Mouse (Mus musculus) liver, embryonic 12.5 days (tissue): Measurements from ENCODE around the gene Arl11. TPM values are rescaled to one million over a fixed set of nuclear protein-coding genes. Genes with fewer than 3 reads are reported as not detected.
A peak's percentile ranks its signal among the peaks of the same experiment; 100 is the strongest.

Experiments used
- ATAC-seq: fragments of 200-750 bp; cut with Nextera tagmentation; 2 replicates; pipeline ENCODE4 v1.8.0; 2017; ENCODE audit warnings: moderate number of reproducible peaks, mild to moderate bottlenecking, moderate library complexity
- H3K27ac ChIP-seq: fragments of 300-500 bp; sonication (generic); 2 replicates; pipeline ENCODE4 v1.5.1; 2016; ENCODE audit warnings: mild to moderate bottlenecking
- H3K27me3 ChIP-seq: fragments of 300-500 bp; sonication (generic); replicated peaks from 2 replicates; pipeline ENCODE4 v1.6.1; 2016; ENCODE audit warnings: mild to moderate bottlenecking, moderate library complexity
- H3K36me3 ChIP-seq: fragments of 300-500 bp; sonication (generic); 2 replicates; pipeline ENCODE4 v1.6.1; 2016; ENCODE audit warnings: mild to moderate bottlenecking, moderate library complexity
- H3K4me1 ChIP-seq: fragments of 300-500 bp; sonication (generic); 2 replicates; pipeline ENCODE4 v1.6.1; 2016
- H3K4me2 ChIP-seq: fragments of 300-500 bp; sonication (generic); 2 replicates; pipeline ENCODE4 v1.6.1; 2016; ENCODE audit warnings: mild to moderate bottlenecking, moderate library complexity
- H3K4me3 ChIP-seq: fragments of 300-500 bp; sonication (generic); 2 replicates; pipeline ENCODE4 v1.5.1; 2016; ENCODE audit warnings: mild to moderate bottlenecking, moderate library complexity
- H3K9ac ChIP-seq: fragments of 300-500 bp; sonication (generic); 2 replicates; pipeline ENCODE4 v1.6.1; 2016; ENCODE audit warnings: mild to moderate bottlenecking, moderate library complexity
- H3K9me3 ChIP-seq: fragments of 300-500 bp; sonication (generic); replicated peaks from 2 replicates; pipeline ENCODE4 v1.6.1; 2016; ENCODE audit warnings: mild to moderate bottlenecking, moderate library complexity
- WGBS: fragments of 180-500 bp; shearing (Covaris S2); methylation state at CpG from one replicate; pipeline ENCODE4 v1.1.7; 2016; ENCODE audit not compliant: insufficient replicate concordance; 5-methylcytosine and 5-hydroxymethylcytosine counted together
- polyA plus RNA-seq: library from polyadenylated mRNA; unstranded; fragments of >200 nt; fragmentation: Nextera tagmentation; extraction: Ambion mirVana; gene quantifications from 2 replicates; pipeline ENCODE4 v1.2.1, GENCODE M21; 2016

The Arl11 gene
- 1.1 TPM in 2 replicates for polyA plus RNA-seq

DNA sequence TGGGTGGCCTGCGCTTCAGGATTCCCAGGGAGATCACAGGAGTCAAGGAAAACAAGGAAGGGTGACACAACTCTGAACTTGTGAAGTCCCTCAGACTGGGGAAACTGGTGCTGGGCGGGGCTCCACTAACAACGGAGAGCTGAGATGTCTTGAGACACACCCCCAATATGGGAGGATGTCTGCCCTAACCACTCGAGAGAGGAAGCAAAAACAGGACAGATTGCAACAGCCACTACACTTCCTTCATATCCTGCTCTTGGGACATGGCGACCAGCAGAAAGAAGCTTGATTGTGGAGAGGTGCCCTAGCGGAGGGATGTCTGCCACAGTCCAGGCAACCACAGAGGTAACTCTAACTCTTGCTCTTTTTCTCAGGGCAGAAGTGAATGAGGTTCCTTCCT, at the start of gene Arl11:
TSS of gene Arl11 (plus strand) at position 161 of the 400 bp plus-strand sequence.
- no peak for ATAC-seq
- Histone ChIP-seq H3K9me3 (no peaks in the 10 kb centered on the region), H3K4me2 (peak within 1 kb of the TSS; percentile 27), H3K9ac (no peak within 1 kb of the TSS), H3K27me3 (no peaks in the 10 kb centered on the region), H3K4me3 (no peak within 1 kb of the TSS), H3K36me3 (no peaks in the 10 kb centered on the region), H3K4me1 (peaks cover 22% of the 10 kb centered on the region; the same call in 1 of the 2 replicates), H3K27ac (no peak within 1 kb of the TSS; the same call in 1 of the 2 replicates)
- WGBS, result 18% methylated on average over 6 of the region's 6 CpGs

GRCm38 (mm10) chr14:61267908-61268475, 41.6 kb upstream of the Arl11 start:
- 57% methylated on average over 5 of the region's 5 CpGs for WGBS
- no peaks in the 10 kb centered on the region for H3K36me3 ChIP-seq

GRCm38 (mm10) chr14:61274414-61275198, 34.9 kb upstream of the Arl11 start:
- 0 out of 2 replicates have a peak overlapping the region, but pooled peaks have one; percentile 1 for H3K4me3 ChIP-seq

More at GRCm38 (mm10) chr14:61267908-61268475, 41.6 kb upstream of the Arl11 start:
- H3K27ac ChIP-seq, result no peak overlapping the region
- no peak for ATAC-seq
- no peak overlapping the region for H3K4me2 ChIP-seq
- no peak overlapping the region for H3K9ac ChIP-seq
- H3K4me1 ChIP-seq, result no peaks in the 10 kb centered on the region
- H3K27me3 ChIP-seq, result peaks cover 21% of the 10 kb centered on the region
- no peak overlapping the region for H3K4me3 ChIP-seq
- H3K9me3 ChIP-seq, result no peaks in the 10 kb centered on the region

DNA sequence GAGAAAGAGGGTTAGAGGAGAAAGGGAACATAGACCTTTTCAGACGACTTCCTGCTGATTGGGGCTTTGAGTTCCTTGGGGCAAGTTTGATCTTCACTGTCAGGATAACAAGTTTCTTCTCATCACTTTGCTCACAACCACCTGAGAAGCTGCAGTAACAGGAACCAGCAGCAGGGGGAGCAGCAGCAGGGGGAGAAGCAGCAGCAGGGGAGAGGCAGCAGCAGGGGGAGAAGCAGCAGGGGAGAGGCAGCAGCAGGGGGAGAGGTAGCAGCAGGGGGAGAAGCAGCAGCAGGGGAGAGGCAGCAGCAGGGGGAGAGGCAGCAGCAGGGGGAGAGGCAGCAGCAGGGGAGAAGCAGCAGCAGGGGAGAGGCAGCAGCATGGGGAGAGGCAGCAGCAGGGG, 32.3 kb upstream of the Arl11 start:
- WGBS, result 16% methylated on average over 1 of the region's 1 CpGs
- H3K4me2 ChIP-seq, result no peak overlapping the region
- H3K9me3 ChIP-seq, result no peaks in the 10 kb centered on the region
- no peak overlapping the region for H3K27ac ChIP-seq
- peaks cover 50% of the 10 kb centered on the region for H3K27me3 ChIP-seq
- no peak for ATAC-seq
- no peaks in the 10 kb centered on the region for H3K4me1 ChIP-seq
- no peak overlapping the region for H3K9ac ChIP-seq
- no peak overlapping the region for H3K4me3 ChIP-seq
- no peaks in the 10 kb centered on the region for H3K36me3 ChIP-seq

More at GRCm38 (mm10) chr14:61274414-61275198, 34.9 kb upstream of the Arl11 start:
- ATAC-seq, result no peak
- Histone ChIP-seq H3K27me3 (peaks cover 64% of the 10 kb centered on the region), H3K9me3 (no peaks in the 10 kb centered on the region), H3K9ac (no peak overlapping the region), H3K4me2 (peak overlapping the region; percentile 39), H3K36me3 (no peaks in the 10 kb centered on the region), H3K27ac (no peak overlapping the region), H3K4me1 (no peaks in the 10 kb centered on the region)
- WGBS, result 10% methylated on average over 38 of the region's 38 CpGs

- 51% methylated on average over 7 of the region's 7 CpGs for WGBS
- peaks cover 37% of the 10 kb centered on the region for H3K27me3 ChIP-seq
- H3K27ac ChIP-seq, result no peak overlapping the region
Observed at GRCm38 (mm10) chr14:61278676-61279300, 30.8 kb upstream of the Arl11 start.

DNA sequence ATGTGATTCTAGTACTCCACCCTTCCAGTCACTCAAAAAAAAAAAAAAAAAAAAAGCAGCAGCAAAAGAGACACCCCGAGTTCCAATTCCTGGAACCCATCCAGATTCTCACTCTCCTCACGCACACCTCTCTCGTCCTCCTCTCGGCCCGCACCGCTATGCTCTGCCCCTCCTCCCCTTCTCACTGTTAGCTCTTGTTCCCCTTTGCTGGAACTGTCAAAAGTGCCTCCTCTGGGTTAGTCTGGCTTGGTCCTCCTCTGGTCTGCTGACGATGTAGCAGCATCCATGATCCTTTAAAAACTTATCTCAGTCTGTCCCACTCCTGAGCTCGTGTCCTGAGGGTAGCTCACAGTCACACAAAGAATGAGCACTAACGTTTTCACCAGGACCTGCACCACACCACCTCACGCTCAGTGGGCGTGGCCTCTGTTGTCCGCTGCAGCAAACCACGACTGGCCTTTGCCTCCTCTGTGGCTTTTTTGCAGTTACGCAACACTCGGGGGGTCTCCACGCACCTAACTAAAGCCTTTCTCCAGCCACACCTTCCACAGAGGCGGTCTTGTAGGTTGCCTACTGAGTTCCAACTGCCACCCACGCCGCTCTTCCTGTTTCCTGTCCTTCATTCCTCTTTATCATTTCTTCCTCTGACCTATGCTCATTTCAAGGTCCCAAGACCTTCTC, 20.8 kb upstream of the Arl11 start:
- peaks cover 7% of the 10 kb centered on the region; the same call in 1 of the 2 replicates for H3K4me1 ChIP-seq
- H3K4me3 ChIP-seq, result peak overlapping the region; percentile 31
- H3K9ac ChIP-seq, result no peak overlapping the region
- H3K27me3 ChIP-seq, result no peaks in the 10 kb centered on the region
- no peaks in the 10 kb centered on the region for H3K36me3 ChIP-seq
- WGBS, result 22% methylated on average over 19 of the region's 19 CpGs
- peak overlapping the region; percentile 48 for H3K4me2 ChIP-seq
- ATAC-seq, result no peak
- H3K9me3 ChIP-seq, result no peaks in the 10 kb centered on the region
- no peak overlapping the region for H3K27ac ChIP-seq

More at GRCm38 (mm10) chr14:61278676-61279300, 30.8 kb upstream of the Arl11 start:
- Histone ChIP-seq H3K9me3 (no peaks in the 10 kb centered on the region), H3K4me1 (no peaks in the 10 kb centered on the region), H3K36me3 (no peaks in the 10 kb centered on the region), H3K9ac (no peak overlapping the region), H3K4me3 (no peak overlapping the region), H3K4me2 (no peak overlapping the region)
- ATAC-seq, result no peak

- ATAC-seq, result no peak
- no peaks in the 10 kb centered on the region for H3K9me3 ChIP-seq
- no peak overlapping the region for H3K9ac ChIP-seq
- no peak overlapping the region for H3K27ac ChIP-seq
- no peaks in the 10 kb centered on the region for H3K27me3 ChIP-seq
- WGBS, result 64% methylated on average over 3 of the region's 3 CpGs
- peaks cover 7% of the 10 kb centered on the region for H3K4me1 ChIP-seq
- H3K4me3 ChIP-seq, result no peak overlapping the region
- H3K4me2 ChIP-seq, result no peak overlapping the region
- no peaks in the 10 kb centered on the region for H3K36me3 ChIP-seq
Observed at GRCm38 (mm10) chr14:61290664-61291063, 18.9 kb upstream of the Arl11 start.

DNA sequence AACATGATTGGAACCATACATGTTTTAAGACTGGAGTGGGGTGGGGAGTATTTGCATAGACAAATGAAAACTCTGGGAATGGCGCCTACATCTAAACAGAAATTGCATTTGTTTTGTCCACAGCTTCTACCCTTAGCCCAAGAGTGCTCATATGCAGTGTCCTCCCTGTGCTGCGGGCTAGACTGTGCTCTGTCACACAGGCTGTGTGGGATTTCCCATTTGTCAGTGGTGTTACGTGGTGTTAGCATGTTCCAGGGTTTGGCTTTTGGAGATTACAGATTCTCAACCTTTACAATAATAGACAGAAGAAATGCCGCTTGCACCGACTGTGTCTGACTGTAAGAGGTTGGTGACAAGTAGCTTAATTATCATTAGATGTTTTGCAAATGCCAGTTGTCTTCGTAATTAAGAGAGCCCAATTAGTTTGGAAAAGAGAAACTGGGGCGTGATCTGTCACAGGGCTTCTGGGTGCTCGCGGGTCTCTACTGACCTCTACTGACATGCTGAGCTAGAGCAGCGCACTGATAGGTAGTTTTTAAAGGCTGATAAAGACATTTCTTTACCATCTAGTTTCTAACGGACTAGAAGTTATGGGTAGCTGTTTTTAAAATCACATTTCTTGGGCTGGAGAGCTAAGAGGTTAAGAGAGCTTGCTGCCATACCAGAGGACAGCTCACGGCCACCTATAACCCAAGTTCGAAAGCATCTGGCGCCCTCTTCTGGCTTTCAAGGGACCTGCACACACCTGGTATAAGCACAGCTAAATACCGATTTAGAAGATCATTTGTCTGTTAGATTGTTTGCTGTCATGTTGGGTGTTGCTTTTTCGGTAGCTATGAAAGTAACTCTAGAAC, 15.4 kb upstream of the Arl11 start:
- Histone ChIP-seq H3K36me3 (no peaks in the 10 kb centered on the region), H3K4me3 (peak overlapping the region; percentile 4; the same call in 1 of the 2 replicates), H3K4me2 (peak overlapping the region; percentile 42), H3K9me3 (no peaks in the 10 kb centered on the region), H3K27me3 (0 out of 2 replicates have a peak, but pooled peaks cover 3% of the 10 kb centered on the region), H3K27ac (no peak overlapping the region), H3K4me1 (peaks cover 1% of the 10 kb centered on the region; the same call in 1 of the 2 replicates), H3K9ac (no peak overlapping the region)
- WGBS, result 40% methylated on average over 16 of the region's 16 CpGs
- ATAC-seq, result peak; percentile 64; the same call in 1 of the 2 replicates

GRCm38 (mm10) chr14:61294738-61295079, 14.8 kb upstream of the Arl11 start:
- H3K9ac ChIP-seq, result no peak overlapping the region
- H3K36me3 ChIP-seq, result no peaks in the 10 kb centered on the region
- H3K4me3 ChIP-seq, result peak overlapping the region; percentile 4; the same call in 1 of the 2 replicates
- ATAC-seq, result no peak
- H3K4me1 ChIP-seq, result no peaks in the 10 kb centered on the region; the same call in 1 of the 2 replicates
- peak overlapping the region; percentile 42 for H3K4me2 ChIP-seq
- H3K27me3 ChIP-seq, result 0 out of 2 replicates have a peak, but pooled peaks cover 3% of the 10 kb centered on the region
- no peaks in the 10 kb centered on the region for H3K9me3 ChIP-seq
- no peak overlapping the region for H3K27ac ChIP-seq
- 11% methylated on average over 6 of the region's 6 CpGs for WGBS

- Histone ChIP-seq H3K4me2 (no peak overlapping the region), H3K4me1 (no peaks in the 10 kb centered on the region), H3K4me3 (no peak overlapping the region), H3K27me3 (0 out of 2 replicates have a peak, but pooled peaks cover 3% of the 10 kb centered on the region), H3K9ac (no peak overlapping the region), H3K9me3 (no peaks in the 10 kb centered on the region), H3K36me3 (no peaks in the 10 kb centered on the region), H3K27ac (no peak overlapping the region)
- no peak for ATAC-seq
- 72% methylated on average over 6 of the region's 6 CpGs for WGBS
Observed at GRCm38 (mm10) chr14:61299810-61300209, 9.7 kb upstream of the Arl11 start.

- WGBS, result 23% methylated on average over 2 of the region's 2 CpGs
- H3K27me3 ChIP-seq, result 0 out of 2 replicates have a peak, but pooled peaks cover 3% of the 10 kb centered on the region
- no peak overlapping the region for H3K4me2 ChIP-seq
- H3K4me3 ChIP-seq, result no peak overlapping the region
- H3K4me1 ChIP-seq, result no peaks in the 10 kb centered on the region
- no peaks in the 10 kb centered on the region for H3K9me3 ChIP-seq
- H3K36me3 ChIP-seq, result no peaks in the 10 kb centered on the region
- no peak for ATAC-seq
- H3K9ac ChIP-seq, result no peak overlapping the region
- H3K27ac ChIP-seq, result no peak overlapping the region
Observed at GRCm38 (mm10) chr14:61301323-61301722, 8.2 kb upstream of the Arl11 start.
